Mouse (Mus musculus) right cerebral cortex, adult 18-20 months (tissue): ENCODE data around the gene Sik3.

Experiments
- DNase-seq: peaks from one replicate; pipeline ENCODE4 v3.0.0; 2022; ENCODE audit warnings: mixed read lengths

Sik3 gene

GRCm38 (mm10) chr9:46235196-46235595, 222.6 kb downstream of the Sik3 start:
- no peak for DNase-seq

GRCm38 (mm10) chr9:46235596-46235648, 222.8 kb downstream of the Sik3 start, which contains the start of gene Apoc3:
Gene Apoc3, minus strand, starts transcription at chr9:46235636.
- no peak for DNase-seq

- DNase-seq = no peak
These were observed 223.0 kb downstream of the Sik3 start for GRCm38 (mm10) chr9:46235649-46236048.

GRCm38 (mm10) chr9:46238850-46239249, 226.2 kb downstream of the Sik3 start:
- no peak for DNase-seq

- DNase-seq = no peak
These were observed 228.0 kb downstream of the Sik3 start, which contains the start of gene Apoa4 for GRCm38 (mm10) chr9:46240526-46241153. Gene Apoa4, plus strand, starts transcription at chr9:46240696.

- DNase-seq = no peak
These were observed 229.2 kb downstream of the Sik3 start for GRCm38 (mm10) chr9:46241818-46242217.

GRCm38 (mm10) chr9:46243122-46243521, 230.5 kb downstream of the Sik3 start:
- DNase-seq = no peak

GRCm38 (mm10) chr9:46243584-46243983, 231.0 kb downstream of the Sik3 start:
- no peak for DNase-seq

GRCm38 (mm10) chr9:46246752-46247324, 234.2 kb downstream of the Sik3 start:
- peak; percentile 70 for DNase-seq

GRCm38 (mm10) chr9:46256177-46256576, 243.6 kb downstream of the Sik3 start:
- no peak for DNase-seq

- DNase-seq = no peak
These were observed 244.2 kb downstream of the Sik3 start for GRCm38 (mm10) chr9:46256658-46257385.

- DNase-seq = no peak
These were observed 244.9 kb downstream of the Sik3 start for GRCm38 (mm10) chr9:46257546-46257945.

- no peak for DNase-seq
These were observed 246.5 kb downstream of the Sik3 start for GRCm38 (mm10) chr9:46259111-46259510.

- no peak for DNase-seq
These were observed 248.5 kb downstream of the Sik3 start for GRCm38 (mm10) chr9:46261131-46261530.

GRCm38 (mm10) chr9:46268343-46268873, 255.8 kb downstream of the Sik3 start, which contains the start of gene Apoa5:
Gene Apoa5, plus strand, starts transcription at chr9:46268633.
- no peak for DNase-seq

- no peak for DNase-seq
These were observed 256.5 kb downstream of the Sik3 start for GRCm38 (mm10) chr9:46269125-46269524.

GRCm38 (mm10) chr9:46270782-46271181, 258.2 kb downstream of the Sik3 start:
- no peak for DNase-seq

- DNase-seq = no peak
These were observed 259.4 kb downstream of the Sik3 start for GRCm38 (mm10) chr9:46272070-46272469.

GRCm38 (mm10) chr9:46272677-46273454, 260.2 kb downstream of the Sik3 start, which contains the start of gene Zpr1:
Gene Zpr1, plus strand, starts transcription at chr9:46273064.
- DNase-seq = peak; percentile 93
